Mouse (Mus musculus) bone marrow, adult 2 months (tissue): ENCODE measurements around the gene Rnf19b.

Source experiments
- CTCF ChIP-seq: fragments of 200-500 bp; IDR thresholded peaks from 2 replicates; pipeline ENCODE4 v1.5.1; 2011; ENCODE audit warnings: low read length, control low read depth; ENCODE audit not compliant: control insufficient read depth, insufficient read depth
- POLR2A ChIP-seq: fragments of 200-500 bp; IDR thresholded peaks from 2 replicates; pipeline ENCODE4 v1.6.1; 2011; ENCODE audit warnings: low read depth, mild to moderate bottlenecking, control low read depth, low read length, borderline replicate concordance; ENCODE audit not compliant: control insufficient read depth

DNA sequence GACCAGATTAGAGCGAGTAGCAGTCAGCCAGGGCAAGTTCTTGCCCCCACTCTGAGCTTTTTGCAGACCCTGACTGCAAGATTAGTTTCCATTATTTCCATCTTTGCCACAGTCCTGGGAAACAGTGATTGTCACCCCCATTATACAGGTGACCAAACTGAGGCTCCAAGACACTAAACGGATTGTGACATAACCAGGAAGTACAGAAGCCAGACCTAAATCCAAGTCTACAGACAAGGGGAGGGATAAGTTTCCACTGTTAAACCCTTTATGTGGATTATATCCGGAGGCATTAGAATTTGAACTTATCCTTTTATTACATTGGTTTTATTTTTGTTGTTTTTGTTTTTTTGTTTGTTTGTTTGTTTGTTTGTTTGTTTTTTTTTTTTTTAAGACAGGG lies 23.8 kb upstream of the Rnf19b start:
- no peak for TF ChIP-seq POLR2A
- no peak for TF ChIP-seq CTCF
